Mouse (Mus musculus) liver, adult 2 months (tissue): Measurements from ENCODE around the gene P4htm. TPM values are rescaled to one million over a fixed set of nuclear protein-coding genes. Genes with fewer than 3 reads are reported as not detected.
"Not testable (repeated sequence)": the region's sequence is repeated elsewhere in the genome, so short reads cannot be mapped to it uniquely, and the experiment has no call there.

Experiments
- DNase-seq: peaks from one replicate; pipeline ENCODE4 v3.0.0-alpha.2; 2011; ENCODE audit warnings: low read depth, low spot score; ENCODE audit errors: extremely low read depth
- H3K27ac ChIP-seq: fragments of 200-500 bp; replicated peaks from 2 replicates; pipeline ENCODE4 v1.5.1; 2012; ENCODE audit warnings: low read depth, mild to moderate bottlenecking, control low read depth, inconsistent platforms, low read length; ENCODE audit not compliant: insufficient read depth
- H3K27me3 ChIP-seq: fragments of 200-500 bp; 2 replicates; pipeline ENCODE4 v1.6.1; 2012; ENCODE audit warnings: mild to moderate bottlenecking, moderate library complexity, low read length, inconsistent platforms; ENCODE audit not compliant: control insufficient read depth, insufficient read depth
- H3K36me3 ChIP-seq: fragments of 200-500 bp; 2 replicates; pipeline ENCODE4 v1.6.1; 2012; ENCODE audit warnings: low read length, inconsistent platforms; ENCODE audit not compliant: control insufficient read depth, insufficient read depth
- H3K4me1 ChIP-seq: fragments of 200-500 bp; 2 replicates; pipeline ENCODE4 v1.6.1; 2011; ENCODE audit warnings: low read length; ENCODE audit not compliant: control insufficient read depth, insufficient read depth
- H3K4me3 ChIP-seq: fragments of 200-500 bp; 2 replicates; pipeline ENCODE4 v1.5.1; 2011; ENCODE audit warnings: low read depth, mild to moderate bottlenecking, control low read depth, low read length, moderate library complexity; ENCODE audit not compliant: insufficient read depth
- H3K79me2 ChIP-seq: fragments of 200-500 bp; 2 replicates; pipeline ENCODE4 v1.6.1; 2012; ENCODE audit warnings: inconsistent platforms, mild to moderate bottlenecking, low read length, moderate library complexity; ENCODE audit not compliant: control insufficient read depth, insufficient read depth
- H3K9ac ChIP-seq: fragments of 200-500 bp; 2 replicates; pipeline ENCODE4 v1.6.1; 2012; ENCODE audit warnings: low read depth, mild to moderate bottlenecking, control low read depth, inconsistent platforms, low read length
- CTCF ChIP-seq: fragments of 200-500 bp; IDR thresholded peaks from 2 replicates; pipeline ENCODE4 v1.5.1; 2011; ENCODE audit warnings: low read depth, low read length, control low read depth
- POLR2A ChIP-seq: fragments of 200-500 bp; IDR thresholded peaks from 2 replicates; pipeline ENCODE4 v1.6.1; 2011; ENCODE audit warnings: low read length, control low read depth; ENCODE audit not compliant: insufficient read depth; ENCODE audit errors: extremely low read depth
- WGBS: fragments of 180-500 bp; shearing (Covaris S2); methylation state at CpG from one replicate; pipeline ENCODE4 v1.1.7; 2018; 5-methylcytosine and 5-hydroxymethylcytosine counted together
- polyA plus RNA-seq: library from polyadenylated mRNA; depleted of rRNA; stranded (reverse); fragments of >200 nt; gene quantifications from 2 replicates; pipeline ENCODE4 v1.2.3, GENCODE M21; 2012
- total RNA-seq: library from RNA; depleted of rRNA; stranded (reverse); fragments of >200 nt; gene quantifications from 2 replicates; pipeline ENCODE4 v1.2.3, GENCODE M21; 2014

Gene P4htm
- total and polyA plus RNA-seq, 2 experiments = 0.09 to 0.46 TPM

DNA sequence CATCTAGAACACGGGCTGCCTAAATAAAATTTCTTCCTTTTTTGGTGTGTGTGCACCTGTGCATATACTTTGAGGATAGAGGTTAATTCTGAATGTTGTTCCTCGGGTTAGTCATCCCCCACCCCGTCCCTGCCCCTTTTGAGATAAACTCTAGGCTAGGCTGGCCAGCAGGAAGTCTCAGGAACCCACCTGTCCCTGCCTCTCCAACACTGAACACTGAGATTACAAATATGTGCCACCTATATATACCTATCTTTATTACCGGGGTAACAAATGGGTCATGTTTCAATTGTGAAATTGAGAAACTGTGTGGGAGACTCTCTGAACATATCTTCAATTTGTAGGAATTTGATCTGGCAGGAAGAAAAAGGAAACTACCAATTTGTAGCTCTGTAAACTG lies 11.4 kb upstream of the P4htm start:
- TF ChIP-seq POLR2A (no peak), CTCF (no peak)
- H3K79me2 ChIP-seq = no peaks in the 10 kb centered on the region
- H3K4me1 ChIP-seq = peaks cover 5% of the 10 kb centered on the region
- 93% methylated on average over 4 of the region's 4 CpGs for WGBS
- H3K27ac ChIP-seq = no peak overlapping the region
- H3K9ac ChIP-seq = no peak overlapping the region
- no peaks in the 10 kb centered on the region for H3K27me3 ChIP-seq
- DNase-seq = no peak
- H3K4me3 ChIP-seq = no peak overlapping the region
- peaks cover 81% of the 10 kb centered on the region for H3K36me3 ChIP-seq

DNA sequence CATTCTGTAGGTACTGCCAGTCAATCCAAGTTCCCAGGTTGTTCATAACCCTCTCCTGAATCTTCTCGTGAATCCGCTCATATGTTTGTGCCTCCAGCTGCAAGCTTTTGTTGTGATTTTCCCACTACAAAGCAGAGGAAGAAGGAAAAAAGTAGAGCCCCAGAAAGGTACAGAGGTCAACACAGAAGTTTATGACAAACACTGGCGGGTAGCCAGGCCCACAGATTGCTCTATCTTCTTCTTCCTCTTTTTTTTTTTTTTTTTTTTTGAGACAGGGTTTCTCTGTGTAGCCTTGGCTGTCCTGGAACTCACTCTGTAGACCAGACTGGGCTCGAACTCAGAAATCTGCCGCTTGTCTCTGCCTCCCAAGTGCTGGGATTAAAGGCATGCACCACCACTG lies 10.5 kb upstream of the P4htm start:
- not testable (repeated sequence) for H3K27ac ChIP-seq, DNase-seq, H3K27me3 ChIP-seq, H3K4me1 ChIP-seq, H3K9ac ChIP-seq, H3K4me3 ChIP-seq, H3K79me2 ChIP-seq
- WGBS = 82% methylated on average over 5 of the region's 5 CpGs
- peaks cover 74% of the 10 kb centered on the region for H3K36me3 ChIP-seq

DNA sequence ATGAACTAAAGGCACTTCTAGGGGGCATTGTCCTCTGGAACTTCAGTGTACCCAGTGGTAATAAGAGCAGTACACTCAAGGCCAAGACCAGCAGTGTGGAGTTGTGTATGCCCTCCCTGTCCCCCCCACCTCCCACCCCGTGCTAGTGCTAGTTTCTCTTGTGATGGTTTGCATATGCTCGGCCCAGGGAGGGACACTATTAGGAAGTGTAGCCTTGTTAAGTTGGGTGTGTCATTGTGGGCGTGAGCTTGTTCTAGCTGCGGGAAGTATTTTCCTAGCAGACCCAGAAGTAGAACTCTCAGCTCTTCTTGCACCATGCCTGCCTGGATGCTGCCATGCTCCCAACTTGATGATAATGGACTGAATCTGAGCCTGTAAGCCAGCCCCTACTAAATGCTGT lies 4.5 kb upstream of the P4htm start:
- WGBS = 79% methylated on average over 4 of the region's 4 CpGs
- Histone ChIP-seq H3K4me3 (no peak overlapping the region), H3K27ac (no peak overlapping the region), H3K9ac (no peak overlapping the region), H3K36me3 (peaks cover 20% of the 10 kb centered on the region), H3K27me3 (0 out of 2 replicates have a peak, but pooled peaks cover 3% of the 10 kb centered on the region), H3K79me2 (no peaks in the 10 kb centered on the region), H3K4me1 (peaks cover 15% of the 10 kb centered on the region)
- no peak for TF ChIP-seq POLR2A
- no peak for TF ChIP-seq CTCF
- DNase-seq = no peak

DNA sequence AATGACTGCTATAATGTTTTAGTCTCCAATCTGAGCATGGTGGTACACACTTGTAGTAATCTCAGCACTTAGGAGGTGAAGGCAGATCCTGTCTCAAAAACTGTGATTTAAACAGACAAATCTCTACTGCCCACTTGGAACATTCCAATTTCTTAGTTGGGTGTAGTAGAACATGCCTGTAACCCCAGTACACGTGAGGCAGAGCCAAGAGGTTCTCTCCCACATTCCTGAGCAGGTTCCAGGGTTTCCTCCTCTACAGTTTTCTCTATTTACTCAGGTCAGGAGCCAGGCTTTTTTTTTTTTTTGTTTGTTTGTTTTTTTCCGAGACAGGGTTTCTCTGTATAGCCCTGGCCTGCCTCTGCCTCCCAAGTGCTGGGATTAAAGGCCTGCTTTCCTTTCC lies 2.5 kb upstream of the P4htm start:
- H3K27ac ChIP-seq = peak overlapping the region; percentile 51; the same call in 1 of the 2 replicates
- H3K79me2 ChIP-seq = no peaks in the 10 kb centered on the region
- no peak for TF ChIP-seq POLR2A
- TF ChIP-seq CTCF = no peak
- H3K27me3 ChIP-seq = 0 out of 2 replicates have a peak, but pooled peaks cover 3% of the 10 kb centered on the region
- no peak overlapping the region for H3K9ac ChIP-seq
- no peak overlapping the region for H3K4me3 ChIP-seq
- H3K4me1 ChIP-seq = peaks cover 15% of the 10 kb centered on the region
- H3K36me3 ChIP-seq = peaks cover 6% of the 10 kb centered on the region
- peak; percentile 93 for DNase-seq
- 20% methylated on average over 2 of the region's 2 CpGs for WGBS

DNA sequence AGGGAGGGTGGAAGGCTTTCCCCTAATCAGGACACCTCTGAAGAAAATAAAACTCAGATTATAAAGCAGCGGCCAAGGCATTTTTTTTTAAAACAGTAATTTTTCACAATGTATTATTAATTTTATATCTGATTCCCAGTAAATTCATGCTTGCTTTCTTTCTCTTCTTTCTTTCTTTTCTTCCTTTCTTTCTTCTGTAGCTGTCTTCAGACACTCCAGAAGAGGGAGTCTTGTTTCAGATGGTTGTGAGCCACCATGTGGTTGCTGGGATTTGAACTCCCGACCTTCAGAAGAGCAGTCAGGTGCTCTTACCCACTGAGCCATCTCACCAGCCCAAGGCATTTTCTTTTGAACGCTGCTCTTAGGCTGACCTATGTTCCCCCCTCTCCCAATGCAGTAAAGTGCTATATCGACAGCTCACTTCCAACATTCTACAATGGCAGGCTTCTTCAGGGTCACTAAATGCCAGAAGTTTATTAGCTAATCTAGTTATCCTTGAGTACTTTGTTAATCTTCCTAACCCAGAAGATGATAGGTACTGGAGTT lies 1.6 kb upstream of the P4htm start:
- TF ChIP-seq POLR2A (no peak), CTCF (no peak)
- 89% methylated on average over 4 of the region's 4 CpGs for WGBS

DNA sequence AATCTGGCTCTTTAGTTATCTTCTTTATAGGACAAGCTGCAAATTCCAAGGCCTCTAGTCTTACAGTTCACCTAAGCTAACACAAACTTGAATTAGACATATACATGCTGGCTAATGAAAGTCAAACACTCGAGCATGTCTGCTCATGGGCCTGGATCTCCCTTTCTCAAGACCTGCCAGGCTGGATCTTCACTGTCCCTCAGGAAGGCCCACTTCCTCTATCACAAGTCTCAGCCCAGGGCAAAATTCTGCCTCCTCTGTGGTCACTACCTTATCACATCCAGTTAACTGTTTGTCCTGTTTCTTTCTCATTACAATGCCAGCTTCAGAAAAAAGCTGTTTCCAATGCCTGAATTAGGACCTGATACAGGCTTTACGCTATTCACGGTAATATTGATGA lies 3.1 kb downstream of the P4htm start:
- Histone ChIP-seq H3K27me3 (0 out of 2 replicates have a peak, but pooled peaks cover 3% of the 10 kb centered on the region), H3K4me3 (no peak overlapping the region), H3K27ac (no peak overlapping the region), H3K36me3 (no peaks in the 10 kb centered on the region), H3K79me2 (no peaks in the 10 kb centered on the region), H3K9ac (no peak overlapping the region), H3K4me1 (no peaks in the 10 kb centered on the region)
- 80% methylated on average over 3 of the region's 3 CpGs for WGBS
- TF ChIP-seq POLR2A (no peak), CTCF (no peak)
- no peak for DNase-seq

More for the DNA sequence above, 1.6 kb upstream of the P4htm start:
- Histone ChIP-seq H3K36me3 (no peaks in the 10 kb centered on the region), H3K27me3 (0 out of 2 replicates have a peak, but pooled peaks cover 3% of the 10 kb centered on the region), H3K4me1 (peaks cover 11% of the 10 kb centered on the region), H3K79me2 (no peaks in the 10 kb centered on the region), H3K27ac (no peak overlapping the region), H3K4me3 (no peak overlapping the region), H3K9ac (no peak overlapping the region)
- no peak for DNase-seq
